In the genomic region with DNA sequence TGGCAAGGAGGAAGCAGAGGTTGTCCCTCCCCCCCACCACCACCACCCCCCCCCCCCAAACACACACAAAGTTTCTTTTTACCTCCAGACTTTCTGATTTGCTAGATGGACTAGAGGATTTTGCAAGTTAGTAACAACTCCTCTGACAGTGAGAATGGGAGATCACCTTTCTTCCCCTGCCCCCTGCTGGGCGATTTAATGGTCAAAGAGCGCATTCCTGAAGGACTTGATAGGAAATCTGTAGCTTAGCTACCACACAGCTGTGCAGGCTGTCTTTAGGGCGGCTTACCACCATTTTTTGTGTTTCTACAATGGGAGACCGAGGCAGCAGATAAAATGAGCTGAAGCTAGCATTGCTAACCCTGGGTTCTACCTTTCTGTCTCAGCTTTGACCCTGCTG, we compare ENCODE assay signal across 23 mouse cellular contexts.
"Had no signal": no experiment of that assay in that cellular context is flagged by ENCODE, and none has a peak within 500 bp of the region (broad histone marks: within the 10 kb centered on the region; RNA-seq: fewer than 3 reads in every experiment).

No protein-coding gene starts in this region.

- H3K36me3 ChIP-seq: intestine, embryonic 15.5 days; kidney, embryonic 15.5 days; limb, embryonic 10.5 days; limb, embryonic 13.5 days; liver, embryonic 12.5 days; liver, embryonic 15.5 days; midbrain, embryonic 15.5 days; stomach, embryonic 15.5 days had no signal

- H3K9me3 ChIP-seq: intestine, embryonic 15.5 days; kidney, embryonic 15.5 days; limb, embryonic 10.5 days; limb, embryonic 13.5 days; liver, embryonic 15.5 days; midbrain, embryonic 15.5 days; stomach, embryonic 15.5 days had no signal

- H3K4me2 ChIP-seq: intestine, embryonic 15.5 days; kidney, embryonic 15.5 days; limb, embryonic 13.5 days; liver, embryonic 12.5 days; liver, embryonic 15.5 days; midbrain, embryonic 15.5 days; neural tube, embryonic 13.5 days; stomach, embryonic 15.5 days had no signal

- DNase-seq: kidney, adult 11 months; kidney, adult 8-10 months; kidney, postnatal 10 days; liver; lung, adult 18-20 months; lung, postnatal 14 days; retina, postnatal 1 day; right cerebral cortex, postnatal 25 days; spleen, adult 18-20 months; thymus, adult 2 months; thymus, postnatal 14 days; thymus, postnatal 4 days had no signal

- H3K4me3 ChIP-seq: intestine, embryonic 15.5 days; kidney, embryonic 15.5 days; limb, embryonic 10.5 days; limb, embryonic 13.5 days; liver, embryonic 12.5 days; liver, embryonic 15.5 days; midbrain, embryonic 15.5 days; myocyte; neural tube, embryonic 13.5 days; stomach, embryonic 15.5 days had no signal

- H3K27me3 ChIP-seq: intestine, embryonic 15.5 days; kidney, embryonic 15.5 days; limb, embryonic 13.5 days; liver, embryonic 12.5 days; liver, embryonic 15.5 days; midbrain, embryonic 15.5 days; neural tube, embryonic 13.5 days; stomach, embryonic 15.5 days had no signal

- H3K9ac ChIP-seq: intestine, embryonic 15.5 days; kidney, embryonic 15.5 days; limb, embryonic 13.5 days; liver, embryonic 12.5 days; liver, embryonic 15.5 days; midbrain, embryonic 15.5 days; neural tube, embryonic 13.5 days; stomach, embryonic 15.5 days had no signal

- H3K27ac ChIP-seq: intestine, embryonic 15.5 days; kidney, embryonic 15.5 days; limb, embryonic 10.5 days; limb, embryonic 13.5 days; liver, embryonic 12.5 days; liver, embryonic 15.5 days; macrophage; midbrain, embryonic 15.5 days; neural tube, embryonic 13.5 days; stomach, embryonic 15.5 days had no signal

- ATAC-seq: intestine, embryonic 15.5 days; liver, embryonic 12.5 days; midbrain, embryonic 15.5 days had no signal

- H3K4me1 ChIP-seq: intestine, embryonic 15.5 days; kidney, embryonic 15.5 days; limb, embryonic 10.5 days; limb, embryonic 13.5 days; liver, embryonic 12.5 days; liver, embryonic 15.5 days; midbrain, embryonic 15.5 days; neural tube, embryonic 13.5 days; stomach, embryonic 15.5 days had no signal
